Mouse (Mus musculus): Measurements from ENCODE around the gene Col18a1. TPM values are rescaled to one million over a fixed set of nuclear protein-coding genes. Genes with fewer than 3 reads are reported as not detected.

The Col18a1 gene
- polyA plus RNA-seq, 1 experiment from 2014 or later, result 178 TPM

- H3K27ac ChIP-seq, result no peak overlapping the region
- TF ChIP-seq CTCF (IDR thresholded peaks at IDR 0.05; ENCODE audit: low read depth), result no peak
- no peaks in the 10 kb centered on the region for H3K9me3 ChIP-seq (replicated peaks; ENCODE audit: low read length)
- ATAC-seq (replicated peaks; ENCODE audit: low FRiP score, low read depth), result no peak
- H3K36me3 ChIP-seq (ENCODE audit: insufficient read depth, low read length), result peaks cover 6% of the 10 kb centered on the region; the same call in 1 of the 2 replicates
- H3K4me1 ChIP-seq (replicated peaks; ENCODE audit: insufficient read depth, low read length), result peaks cover 19% of the 10 kb centered on the region; the same call in 1 of the 2 replicates
- no peak overlapping the region; the same call in 1 of the 2 replicates for H3K9ac ChIP-seq (ENCODE audit: low read depth, low read length)
- DNase-seq (ENCODE audit: low spot score), result no peak
- no peak overlapping the region for H3K4me3 ChIP-seq (replicated peaks; ENCODE audit: low read depth, low read length)
- peak overlapping the region; percentile 90; the same call in 1 of the 2 replicates for H3K4me2 ChIP-seq (ENCODE audit: low read length)
- no peaks in the 10 kb centered on the region for H3K27me3 ChIP-seq (ENCODE audit: insufficient read depth, low read length)
- WGBS, result 63% methylated on average over 6 of the region's 6 CpGs
Measured at GRCm38 (mm10) chr10:77035487-77035886, 130.9 kb downstream of the Col18a1 start.

- 0 out of 2 replicates have a peak, but pooled peaks cover 2% of the 10 kb centered on the region for H3K36me3 ChIP-seq (ENCODE audit: insufficient read depth, low read length)
- H3K4me2 ChIP-seq (ENCODE audit: low read length), result peak overlapping the region; percentile 90
- no peak overlapping the region for H3K27ac ChIP-seq
- DNase-seq (ENCODE audit: low spot score) (peak; percentile 43), ATAC-seq (replicated peaks; ENCODE audit: low FRiP score, low read depth) (peak; percentile 1; the same call in 1 of the 2 replicates)
- H3K4me1 ChIP-seq (replicated peaks; ENCODE audit: insufficient read depth, low read length), result peaks cover 19% of the 10 kb centered on the region; the same call in 1 of the 2 replicates
- H3K9me3 ChIP-seq (replicated peaks; ENCODE audit: low read length), result no peaks in the 10 kb centered on the region
- TF ChIP-seq CTCF (IDR thresholded peaks at IDR 0.05; ENCODE audit: low read depth), result no peak
- H3K27me3 ChIP-seq (ENCODE audit: insufficient read depth, low read length), result no peaks in the 10 kb centered on the region
- under 1% methylated on average over 30 of the region's 30 CpGs for WGBS
- peak overlapping the region; percentile 83 for H3K9ac ChIP-seq (ENCODE audit: low read depth, low read length)
- H3K4me3 ChIP-seq (replicated peaks; ENCODE audit: low read depth, low read length), result peak overlapping the region; percentile 60
Measured at GRCm38 (mm10) chr10:77033323-77034025, 132.9 kb downstream of the Col18a1 start.

GRCm38 (mm10) chr10:77032591-77033322 lies 133.6 kb downstream of the Col18a1 start:
- H3K9me3 ChIP-seq (replicated peaks; ENCODE audit: low read length), result no peaks in the 10 kb centered on the region
- H3K4me1 ChIP-seq (replicated peaks; ENCODE audit: insufficient read depth, low read length), result peaks cover 19% of the 10 kb centered on the region; the same call in 1 of the 2 replicates
- peak overlapping the region; percentile 83 for H3K9ac ChIP-seq (ENCODE audit: low read depth, low read length)
- H3K4me2 ChIP-seq (ENCODE audit: low read length), result peak overlapping the region; percentile 90
- DNase-seq (ENCODE audit: low spot score), result peak; percentile 96
- H3K4me3 ChIP-seq (replicated peaks; ENCODE audit: low read depth, low read length), result peak overlapping the region; percentile 60
- WGBS, result under 1% methylated on average over 49 of the region's 49 CpGs
- H3K36me3 ChIP-seq (ENCODE audit: insufficient read depth, low read length), result no peaks in the 10 kb centered on the region
- ATAC-seq (replicated peaks; ENCODE audit: low FRiP score, low read depth), result peak; percentile 87
- TF ChIP-seq CTCF (IDR thresholded peaks at IDR 0.05; ENCODE audit: low read depth), result peak; percentile 55
- H3K27me3 ChIP-seq (ENCODE audit: insufficient read depth, low read length), result no peaks in the 10 kb centered on the region
- H3K27ac ChIP-seq, result peak overlapping the region; percentile 88

- WGBS, result 48% methylated on average over 13 of the region's 13 CpGs
- Histone ChIP-seq H3K27me3 (ENCODE audit: insufficient read depth, low read length) (no peaks in the 10 kb centered on the region), H3K4me1 (replicated peaks; ENCODE audit: insufficient read depth, low read length) (peaks cover 19% of the 10 kb centered on the region; the same call in 1 of the 2 replicates), H3K36me3 (ENCODE audit: insufficient read depth, low read length) (no peaks in the 10 kb centered on the region), H3K9ac (ENCODE audit: low read depth, low read length) (peak within 1 kb of the TSS; percentile 83), H3K9me3 (replicated peaks; ENCODE audit: low read length) (no peaks in the 10 kb centered on the region), H3K27ac (peak within 1 kb of the TSS; percentile 88), H3K4me2 (ENCODE audit: low read length) (peak within 1 kb of the TSS; percentile 90), H3K4me3 (replicated peaks; ENCODE audit: low read depth, low read length) (peak within 1 kb of the TSS; percentile 60)
- ATAC-seq (replicated peaks; ENCODE audit: low FRiP score, low read depth) (0 out of 2 replicates have a peak, but pooled peaks have one; percentile 9), DNase-seq (ENCODE audit: low spot score) (no peak)
- TF ChIP-seq CTCF (IDR thresholded peaks at IDR 0.05; ENCODE audit: low read depth), result no peak
Measured at GRCm38 (mm10) chr10:77031768-77032375, 134.5 kb downstream of the Col18a1 start, which contains the start of gene Slc19a1. TSS of gene Slc19a1 (plus strand) at chr10:77032241.

- Histone ChIP-seq H3K27ac (no peak overlapping the region), H3K9ac (ENCODE audit: low read depth, low read length) (no peak overlapping the region), H3K36me3 (ENCODE audit: insufficient read depth, low read length) (no peaks in the 10 kb centered on the region), H3K4me1 (replicated peaks; ENCODE audit: insufficient read depth, low read length) (peaks cover 19% of the 10 kb centered on the region; the same call in 1 of the 2 replicates), H3K9me3 (replicated peaks; ENCODE audit: low read length) (no peaks in the 10 kb centered on the region), H3K4me3 (replicated peaks; ENCODE audit: low read depth, low read length) (no peak overlapping the region), H3K4me2 (ENCODE audit: low read length) (no peak overlapping the region), H3K27me3 (ENCODE audit: insufficient read depth, low read length) (no peaks in the 10 kb centered on the region)
- TF ChIP-seq CTCF (IDR thresholded peaks at IDR 0.05; ENCODE audit: low read depth), result no peak
- DNase-seq (ENCODE audit: low spot score) (no peak), ATAC-seq (replicated peaks; ENCODE audit: low FRiP score, low read depth) (no peak)
- 91% methylated on average over 5 of the region's 5 CpGs for WGBS
Measured at GRCm38 (mm10) chr10:77030666-77031065, 135.7 kb downstream of the Col18a1 start.

- no peak for TF ChIP-seq CTCF (IDR thresholded peaks at IDR 0.05; ENCODE audit: low read depth)
- DNase-seq (ENCODE audit: low spot score), result no peak
- H3K36me3 ChIP-seq (ENCODE audit: insufficient read depth, low read length), result no peaks in the 10 kb centered on the region
- H3K4me3 ChIP-seq (replicated peaks; ENCODE audit: low read depth, low read length), result no peak overlapping the region
- 85% methylated on average over 4 of the region's 4 CpGs for WGBS
- H3K9me3 ChIP-seq (replicated peaks; ENCODE audit: low read length), result no peaks in the 10 kb centered on the region
- peak overlapping the region; percentile 78 for H3K27ac ChIP-seq
- H3K4me2 ChIP-seq (ENCODE audit: low read length), result no peak overlapping the region
- H3K27me3 ChIP-seq (ENCODE audit: insufficient read depth, low read length), result no peaks in the 10 kb centered on the region
- H3K4me1 ChIP-seq (replicated peaks; ENCODE audit: insufficient read depth, low read length), result peaks cover 13% of the 10 kb centered on the region; the same call in 1 of the 2 replicates
- peak; percentile 33 for ATAC-seq (replicated peaks; ENCODE audit: low FRiP score, low read depth)
- no peak overlapping the region for H3K9ac ChIP-seq (ENCODE audit: low read depth, low read length)
Measured at GRCm38 (mm10) chr10:77029761-77030160, 136.6 kb downstream of the Col18a1 start.
